In genomic region chr6:135228465-135228941, GRCm38 (mm10) we compare ENCODE assay signal across 11 mouse cellular contexts. TPM values are rescaled to one million over a fixed set of nuclear protein-coding genes. Genes with fewer than 3 reads are reported as not detected.
DNase-seq lines count a peak whose midpoint lies in the region; ATAC-seq and TF ChIP-seq lines count a peak whose summit lies in the region.
"Had no signal": no experiment of that assay in that cellular context is flagged by ENCODE, and none has a peak within 500 bp of the region (broad histone marks: within the 10 kb centered on the region; RNA-seq: fewer than 3 reads in every experiment).

No protein-coding gene starts in this region.

- H3K36me3 ChIP-seq in kidney, embryonic 14.5 days (ENCODE audit: control insufficient read depth, insufficient read depth, low read length) = peaks cover 25% of the 10 kb centered on the region; the same call in 1 of the 2 replicates

- no peak for DNase-seq in kidney, postnatal 36 days
- peak; percentile 69 for DNase-seq in 3T3-L1 (ENCODE audit: low read depth, low spot score)
- peak; percentile 16 for DNase-seq in lung, postnatal 25 days (ENCODE audit: low spot score)
- no peak for DNase-seq in right cerebral cortex, postnatal 14 days
- DNase-seq: cerebellum, postnatal 25 days; heart, adult 2 months had no signal

- no peak overlapping the region for H3K9ac ChIP-seq in kidney, embryonic 14.5 days (ENCODE audit: low read depth, low read length)

- WGBS in kidney, embryonic 14.5 days = 32% methylated on average over 10 of the region's 10 CpGs

- no peak for TF ChIP-seq POLR2A in bone marrow macrophage, adult 2 months (IDR thresholded peaks at IDR 0.05; ENCODE audit: borderline replicate concordance, low read depth, low read length)

- no peaks in the 10 kb centered on the region for H3K9me3 ChIP-seq in kidney, embryonic 14.5 days (ENCODE audit: control insufficient read depth, low read length)

- H3K27me3 ChIP-seq in kidney, embryonic 14.5 days (ENCODE audit: control insufficient read depth, insufficient read depth, low read length) = no peaks in the 10 kb centered on the region

- peak; percentile 92 for ATAC-seq in kidney, embryonic 14.5 days (ENCODE audit: low FRiP score, low TSS enrichment)
- no peak for ATAC-seq in erythroid progenitor cell, adult 5-6 weeks (replicated peaks; ENCODE audit: low FRiP score, poor library complexity, severe bottlenecking)
- ATAC-seq in activated CD4-positive, CD25-positive, alpha-beta regulatory T cell, adult 4 months = no peak

- peak overlapping the region; percentile 27; the same call in 1 of the 2 replicates for H3K27ac ChIP-seq in kidney, embryonic 14.5 days (ENCODE audit: low read depth, low read length)
- peak overlapping the region; percentile 48 for H3K27ac ChIP-seq in bone marrow macrophage, adult 2 months (ENCODE audit: insufficient read depth, low read depth, low read length)
- H3K27ac ChIP-seq: heart, adult 2 months had no signal

- H3K4me3 ChIP-seq in kidney, embryonic 14.5 days (ENCODE audit: low read length) = no peak overlapping the region
- no peak overlapping the region for H3K4me3 ChIP-seq in bone marrow macrophage, adult 2 months (ENCODE audit: insufficient read depth, low read length)
- H3K4me3 ChIP-seq: heart, adult 2 months had no signal

- TF ChIP-seq CTCF in bone marrow macrophage, adult 2 months (IDR thresholded peaks at IDR 0.05; ENCODE audit: low read depth, low read length) = no peak; the same call in 1 of the 2 replicates

- H3K4me2 ChIP-seq in kidney, embryonic 14.5 days (replicated peaks; ENCODE audit: low read depth, low read length) = no peak overlapping the region

- H3K4me1 ChIP-seq in kidney, embryonic 14.5 days (ENCODE audit: control insufficient read depth, insufficient read depth, low read length) = 0 out of 2 replicates have a peak, but pooled peaks cover 17% of the 10 kb centered on the region
- peaks cover 19% of the 10 kb centered on the region for H3K4me1 ChIP-seq in bone marrow macrophage, adult 2 months (ENCODE audit: control insufficient read depth, insufficient read depth, low read length)

RNA-seq across cellular contexts. Expression of gene Gsg1, which starts 25.6 kb away (rescaled TPM):
- polyA plus RNA-seq in kidney, embryonic 14.5 days (2014; fragmentation: Nextera tagmentation; extraction: Ambion mirVana) = 0.64 and 1.1 TPM in 2 replicates
- polyA plus RNA-seq in bone marrow macrophage, adult 2 months (2012; ENCODE audit: insufficient read depth, insufficient read length, missing spikeins) = 1.2 TPM in 1 of 2 replicates, not detected in the other
- not detected in 2 replicates for total RNA-seq in erythroid progenitor cell, adult 5-6 weeks (2015; ENCODE audit: low replicate concordance)
- total RNA-seq in erythroid progenitor cell, adult 5-6 weeks (2017; ENCODE audit: low replicate concordance) = not detected in 2 replicates
- polyA plus RNA-seq in activated CD4-positive, CD25-positive, alpha-beta regulatory T cell, adult 4 months (2017; shearing (Covaris generic)) = not detected
- total RNA-seq: left cerebral cortex, postnatal 14 days had no signal

RNA-seq across cellular contexts. Expression of gene Hebp1, which starts 30.7 kb away (rescaled TPM):
- 9.2 and 36.9 TPM in 2 replicates for polyA plus RNA-seq in kidney, embryonic 14.5 days (2014; fragmentation: Nextera tagmentation; extraction: Ambion mirVana)
- polyA plus RNA-seq in bone marrow macrophage, adult 2 months (2012; ENCODE audit: insufficient read depth, insufficient read length, missing spikeins) = 27.4 and 28.7 TPM in 2 replicates
- 192 and 305 TPM in 2 replicates for total RNA-seq in erythroid progenitor cell, adult 5-6 weeks (2015; ENCODE audit: low replicate concordance)
- total RNA-seq in erythroid progenitor cell, adult 5-6 weeks (2017; ENCODE audit: low replicate concordance) = 368 and 376 TPM in 2 replicates
- polyA plus RNA-seq in activated CD4-positive, CD25-positive, alpha-beta regulatory T cell, adult 4 months (2017; shearing (Covaris generic)) = 1 to 10 TPM in 1 of 2 experiments, under 1 TPM in 1; 0.42 to 2.4 TPM

RNA-seq across cellular contexts. Expression of gene Fam234b, which starts 30.7 kb away (rescaled TPM):
- 29.8 and 34.2 TPM in 2 replicates for polyA plus RNA-seq in kidney, embryonic 14.5 days (2014; fragmentation: Nextera tagmentation; extraction: Ambion mirVana)
- polyA plus RNA-seq in bone marrow macrophage, adult 2 months (2012; ENCODE audit: insufficient read depth, insufficient read length, missing spikeins) = 5.7 and 6.7 TPM in 2 replicates
- total RNA-seq in erythroid progenitor cell, adult 5-6 weeks (2015; ENCODE audit: low replicate concordance) = 110 and 154 TPM in 2 replicates
- total RNA-seq in erythroid progenitor cell, adult 5-6 weeks (2017; ENCODE audit: low replicate concordance) = 96.5 and 104 TPM in 2 replicates
- polyA plus RNA-seq in activated CD4-positive, CD25-positive, alpha-beta regulatory T cell, adult 4 months (2017; shearing (Covaris generic)) = 10 to 100 TPM; 23.6 to 23.8 TPM

Comparison
In these comparisons a context has a peak if more than half of its experiments do, and no peak if none do; other contexts are left out.
1. DNase-seq: peak in 3T3-L1 (single experiment) and lung, postnatal 25 days (single experiment); none in kidney, postnatal 36 days (0 of 2) and right cerebral cortex, postnatal 14 days (single experiment).